Mouse (Mus musculus) right cerebral cortex, postnatal 10 days (tissue): ENCODE measurements around the gene Foxf1.
A peak's percentile ranks its signal among the peaks of the same experiment; 100 is the strongest.

ENCODE experiments used
- DNase-seq, 2 experiments: peaks; one replicate each; pipeline ENCODE4 v3.0.0; 2021; ENCODE audit warnings: low spot score in 2 of 2

The Foxf1 gene

GRCm38 (mm10) chr8:121084210-121084951, at the start of gene Foxf1:
TSS of gene Foxf1 (plus strand) at chr8:121084386.
- no peak for DNase-seq

- DNase-seq = no peak
Observed at GRCm38 (mm10) chr8:121035611-121036010, 48.6 kb upstream of the Foxf1 start.

GRCm38 (mm10) chr8:121043719-121044440, 40.3 kb upstream of the Foxf1 start:
- no peak for DNase-seq

- DNase-seq = no peak
Observed at GRCm38 (mm10) chr8:121047441-121047840, 36.7 kb upstream of the Foxf1 start.

GRCm38 (mm10) chr8:121058081-121058480, 26.1 kb upstream of the Foxf1 start:
- DNase-seq = no peak

GRCm38 (mm10) chr8:121059098-121059497, 25.1 kb upstream of the Foxf1 start:
- peak; percentile 76 to 92 for DNase-seq

GRCm38 (mm10) chr8:121062521-121062920, 21.7 kb upstream of the Foxf1 start:
- DNase-seq = no peak

- no peak for DNase-seq
Observed at GRCm38 (mm10) chr8:121063649-121064048, 20.5 kb upstream of the Foxf1 start.

GRCm38 (mm10) chr8:121071454-121071853, 12.7 kb upstream of the Foxf1 start:
- no peak for DNase-seq

GRCm38 (mm10) chr8:121072406-121073130, 11.6 kb upstream of the Foxf1 start:
- DNase-seq = no peak

GRCm38 (mm10) chr8:121073174-121074107, 10.7 kb upstream of the Foxf1 start:
- DNase-seq = no peak

- DNase-seq = no peak
Observed at GRCm38 (mm10) chr8:121074108-121074847, 9.9 kb upstream of the Foxf1 start.

GRCm38 (mm10) chr8:121074848-121075145, 9.4 kb upstream of the Foxf1 start:
- DNase-seq = no peak

- DNase-seq = no peak
Observed at GRCm38 (mm10) chr8:121075936-121076335, 8.2 kb upstream of the Foxf1 start.

GRCm38 (mm10) chr8:121076555-121076954, 7.6 kb upstream of the Foxf1 start:
- no peak for DNase-seq

GRCm38 (mm10) chr8:121078721-121079120, 5.5 kb upstream of the Foxf1 start:
- no peak for DNase-seq

GRCm38 (mm10) chr8:121079201-121079600, 5.0 kb upstream of the Foxf1 start:
- DNase-seq = no peak

- DNase-seq = no peak
Observed at GRCm38 (mm10) chr8:121079944-121080343, 4.2 kb upstream of the Foxf1 start.

- no peak for DNase-seq
Observed at GRCm38 (mm10) chr8:121080361-121081090, 3.7 kb upstream of the Foxf1 start.

- DNase-seq = no peak
Observed at GRCm38 (mm10) chr8:121081398-121081797, 2.8 kb upstream of the Foxf1 start.
